Mouse (Mus musculus): Measurements from ENCODE around the gene Tmprss7. TPM values are rescaled to one million over a fixed set of nuclear protein-coding genes. Genes with fewer than 3 reads are reported as not detected.

Gene Tmprss7
- total and polyA plus RNA-seq, 3 experiments: not detected

GRCm38 (mm10) chr16:45697996-45698395 is 4.5 kb upstream of the Tmprss7 start:
- Histone ChIP-seq H3K36me3 (replicated peaks in 1 of 2; ENCODE audit: control insufficient read depth in 1 of 2, insufficient read depth in 1 of 2, low read length in 1 of 2) (no peaks in the 10 kb centered on the region), H3K9ac (ENCODE audit: insufficient read depth, low read depth) (no peak overlapping the region), H3K4me3 (replicated peaks in 1 of 3; ENCODE audit: low read depth in 2 of 3, low read length in 2 of 3, poor library complexity in 1 of 3) (no peak overlapping the region), H3K9me3 (replicated peaks; ENCODE audit: low read length) (no peaks in the 10 kb centered on the region), H3K27me3 (replicated peaks) (no peaks in the 10 kb centered on the region), H3K4me1 (ENCODE audit: control insufficient read depth in 1 of 2, insufficient read depth in 2 of 2) (peaks cover 0 to 8% of the 10 kb centered on the region in 2 experiments; a peak in 1 of 4 replicates), H3K27ac (ENCODE audit: insufficient read depth, low read depth) (no peak overlapping the region), H3K4me2 (ENCODE audit: insufficient read depth, low read depth, poor library complexity, severe bottlenecking) (no peak overlapping the region), H3K79me2 (replicated peaks; ENCODE audit: control insufficient read depth, extremely low read depth, insufficient read depth, poor library complexity, severe bottlenecking) (no peaks in the 10 kb centered on the region)
- no peak for DNase-seq (ENCODE audit: extremely low read depth)
- dilution Hi-C loops (cut with MboI; ENCODE audit: extremely low pct_ligation_motif_present, extremely low pct_unique_long_range_greater_than_20kb, low sequenced_read_pairs) (no loop called here), in situ Hi-C loops (cut with MboI; ENCODE audit: low pct_ligation_motif_present, low pct_unique_long_range_greater_than_20kb, low sequenced_read_pairs) (no loop called here)
- TF ChIP-seq UBTF (IDR thresholded peaks at IDR 0.05; ENCODE audit: low read depth, low read length) (no peak), CHD1 (IDR thresholded peaks at IDR 0.05; ENCODE audit: low read depth, low read length) (no peak), HCFC1 (IDR thresholded peaks at IDR 0.05; ENCODE audit: low read depth, low read length) (no peak), PAX5 (IDR thresholded peaks at IDR 0.05; ENCODE audit: low read length) (no peak), NELFE (IDR thresholded peaks at IDR 0.05; ENCODE audit: low read depth, low read length) (no peak), JUN (IDR thresholded peaks at IDR 0.05; ENCODE audit: insufficient read depth, low read depth, low read length) (no peak), MAFK (IDR thresholded peaks at IDR 0.05; ENCODE audit: insufficient replicate concordance, low read length) (no peak), NRF1 (IDR thresholded peaks at IDR 0.05; ENCODE audit: low read depth, low read length) (no peak), KAT2A (IDR thresholded peaks at IDR 0.05; ENCODE audit: insufficient replicate concordance, low read length) (no peak), TBP (conservative IDR thresholded peaks at IDR 0.05; ENCODE audit: low read depth, low read length) (no peak), MAX (IDR thresholded peaks at IDR 0.05; ENCODE audit: low read length) (no peak), MYC (IDR thresholded peaks at IDR 0.05; ENCODE audit: low read depth, low read length) (no peak), ZNF384 (IDR thresholded peaks at IDR 0.05; ENCODE audit: low read depth, low read length) (no peak), MEF2A (IDR thresholded peaks at IDR 0.05; ENCODE audit: borderline replicate concordance, low read depth, low read length) (no peak), RAD21 (IDR thresholded peaks at IDR 0.05; ENCODE audit: low read depth, low read length) (no peak)

- TF ChIP-seq MAX (IDR thresholded peaks at IDR 0.05; ENCODE audit: low read length) (no peak), RCOR1 (conservative IDR thresholded peaks at IDR 0.05; ENCODE audit: low read depth, low read length) (no peak), TBP (conservative IDR thresholded peaks at IDR 0.05; ENCODE audit: low read depth, low read length) (no peak), ZNF384 (IDR thresholded peaks at IDR 0.05; ENCODE audit: low read depth, low read length) (no peak), POLR2A (IDR thresholded peaks at IDR 0.05; ENCODE audit: low read depth, low read length) (no peak)
- H3K4me3 ChIP-seq (replicated peaks in 1 of 3; ENCODE audit: low read depth in 2 of 3, low read length in 2 of 3, poor library complexity in 1 of 3): no peak overlapping the region
- H3K79me2 ChIP-seq (replicated peaks; ENCODE audit: control insufficient read depth, extremely low read depth, insufficient read depth, poor library complexity, severe bottlenecking): no peaks in the 10 kb centered on the region
- no peak overlapping the region for H3K9ac ChIP-seq (ENCODE audit: insufficient read depth, low read depth)
- H3K9me3 ChIP-seq (replicated peaks; ENCODE audit: low read length): no peaks in the 10 kb centered on the region
- dilution Hi-C loops (cut with MboI; ENCODE audit: extremely low pct_ligation_motif_present, extremely low pct_unique_long_range_greater_than_20kb, low sequenced_read_pairs) (no loop called here), in situ Hi-C loops (cut with MboI; ENCODE audit: low pct_ligation_motif_present, low pct_unique_long_range_greater_than_20kb, low sequenced_read_pairs) (no loop called here)
- peaks cover 0 to 9% of the 10 kb centered on the region in 2 experiments; a peak in 1 of 4 replicates for H3K4me1 ChIP-seq (ENCODE audit: control insufficient read depth in 1 of 2, insufficient read depth in 2 of 2)
- no peak for DNase-seq (ENCODE audit: extremely low read depth)
- H3K27ac ChIP-seq (ENCODE audit: insufficient read depth, low read depth): no peak overlapping the region
- H3K36me3 ChIP-seq (replicated peaks in 1 of 2; ENCODE audit: control insufficient read depth in 1 of 2, insufficient read depth in 1 of 2, low read length in 1 of 2): no peaks in the 10 kb centered on the region
- no peak overlapping the region for H3K4me2 ChIP-seq (ENCODE audit: insufficient read depth, low read depth, poor library complexity, severe bottlenecking)
- no peaks in the 10 kb centered on the region for H3K27me3 ChIP-seq (replicated peaks)
These were observed 2.1 kb upstream of the Tmprss7 start for GRCm38 (mm10) chr16:45695445-45696160.

Data from CH12.LX (cell line).